Mouse (Mus musculus) embryonic facial prominence, embryonic 13.5 days (tissue): ENCODE data around the gene Met. TPM values are rescaled to one million over a fixed set of nuclear protein-coding genes. Genes with fewer than 3 reads are reported as not detected.
A peak's percentile ranks its signal among the peaks of the same experiment; 100 is the strongest.

ENCODE experiments used
- ATAC-seq: fragments of 200-750 bp; cut with Nextera tagmentation; 2 replicates; pipeline ENCODE4 v1.8.0; 2017; ENCODE audit warnings: low read depth; ENCODE audit not compliant: insufficient number of reproducible peaks, insufficient read depth, low FRiP score, low TSS enrichment
- H3K27ac ChIP-seq: fragments of 300-500 bp; sonication (generic); 2 replicates; pipeline ENCODE4 v1.5.1; 2015; ENCODE audit warnings: moderate library complexity, mild to moderate bottlenecking, inconsistent platforms
- H3K27me3 ChIP-seq: fragments of 300-500 bp; sonication (generic); 2 replicates; pipeline ENCODE4 v1.6.1; 2015; ENCODE audit warnings: mild to moderate bottlenecking, inconsistent platforms
- H3K36me3 ChIP-seq: fragments of 300-500 bp; sonication (generic); 2 replicates; pipeline ENCODE4 v1.6.1; 2015; ENCODE audit warnings: mild to moderate bottlenecking, inconsistent platforms
- H3K4me1 ChIP-seq: fragments of 300-500 bp; sonication (generic); 2 replicates; pipeline ENCODE4 v1.6.1; 2015; ENCODE audit warnings: inconsistent platforms
- H3K4me2 ChIP-seq: fragments of 300-500 bp; sonication (generic); 2 replicates; pipeline ENCODE4 v1.6.1; 2015; ENCODE audit warnings: moderate library complexity, mild to moderate bottlenecking, inconsistent platforms
- H3K4me3 ChIP-seq: fragments of 300-500 bp; sonication (generic); 2 replicates; pipeline ENCODE4 v1.5.1; 2015; ENCODE audit warnings: mild to moderate bottlenecking, inconsistent platforms
- H3K9ac ChIP-seq: fragments of 300-500 bp; sonication (generic); 2 replicates; pipeline ENCODE4 v1.6.1; 2015; ENCODE audit warnings: mild to moderate bottlenecking, inconsistent platforms
- H3K9me3 ChIP-seq: fragments of 300-500 bp; sonication (generic); 2 replicates; pipeline ENCODE4 v1.6.1; 2016; ENCODE audit warnings: inconsistent platforms
- WGBS: fragments of 180-500 bp; shearing (Covaris S2); methylation state at CpG from one replicate; pipeline ENCODE4 v1.1.7; 2015; ENCODE audit warnings: mixed read lengths; 5-methylcytosine and 5-hydroxymethylcytosine counted together
- polyA plus RNA-seq: library from polyadenylated mRNA; unstranded; fragments of >200 nt; fragmentation: Nextera tagmentation; extraction: Ambion mirVana; gene quantifications from 2 replicates; pipeline ENCODE4 v1.2.1, GENCODE M21; 2015

Met gene
- polyA plus RNA-seq, 1 experiment from 2014 or later: 3.3 TPM

DNA sequence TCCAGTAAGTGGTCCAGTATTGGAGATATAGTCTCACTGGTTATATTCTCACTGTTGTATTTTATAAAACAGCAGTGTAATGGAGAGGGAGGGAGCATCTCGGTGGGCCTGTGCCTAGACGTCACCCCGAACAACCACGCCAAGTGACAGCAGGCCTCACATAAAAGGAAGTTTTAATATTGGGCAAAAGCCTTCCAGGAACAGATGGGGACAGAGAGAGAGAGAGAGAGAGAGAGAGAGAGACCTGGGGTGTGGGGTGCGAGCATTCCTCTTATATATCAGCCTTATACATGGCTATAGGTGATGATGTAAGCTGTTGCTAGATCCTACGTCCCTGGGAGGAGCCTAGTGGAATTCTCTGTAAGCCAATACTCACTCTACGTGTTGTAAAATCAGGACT, 90.7 kb downstream of the Met start:
- Histone ChIP-seq H3K4me2 (no peak overlapping the region), H3K9ac (no peak overlapping the region), H3K9me3 (no peaks in the 10 kb centered on the region), H3K4me1 (no peaks in the 10 kb centered on the region), H3K27ac (no peak overlapping the region), H3K4me3 (no peak overlapping the region), H3K36me3 (no peaks in the 10 kb centered on the region), H3K27me3 (no peaks in the 10 kb centered on the region)
- no peak for ATAC-seq
- WGBS: 86% methylated on average over 7 of the region's 7 CpGs

DNA sequence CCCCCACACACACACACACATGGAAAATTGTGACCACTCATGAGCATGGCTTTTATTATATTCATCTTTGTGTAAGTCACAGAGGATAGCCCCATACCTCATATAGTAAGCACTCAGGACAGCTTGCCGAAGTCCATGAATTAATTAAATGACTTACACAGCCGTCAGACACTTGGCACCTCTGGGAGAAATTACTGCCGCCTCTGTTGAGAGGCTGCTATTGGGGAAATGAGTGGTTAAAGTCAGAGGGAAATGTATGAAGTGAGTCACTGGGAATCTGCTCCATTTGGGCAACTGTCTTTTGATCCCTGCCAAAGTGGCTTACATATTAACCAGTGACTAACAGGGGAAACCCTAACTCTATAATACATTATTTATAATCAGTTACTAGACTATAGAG, 91.2 kb downstream of the Met start:
- no peaks in the 10 kb centered on the region for H3K36me3 ChIP-seq
- whole genome bisulfite sequencing: 68% methylated on average over 3 of the region's 3 CpGs
- no peak for ATAC-seq

DNA sequence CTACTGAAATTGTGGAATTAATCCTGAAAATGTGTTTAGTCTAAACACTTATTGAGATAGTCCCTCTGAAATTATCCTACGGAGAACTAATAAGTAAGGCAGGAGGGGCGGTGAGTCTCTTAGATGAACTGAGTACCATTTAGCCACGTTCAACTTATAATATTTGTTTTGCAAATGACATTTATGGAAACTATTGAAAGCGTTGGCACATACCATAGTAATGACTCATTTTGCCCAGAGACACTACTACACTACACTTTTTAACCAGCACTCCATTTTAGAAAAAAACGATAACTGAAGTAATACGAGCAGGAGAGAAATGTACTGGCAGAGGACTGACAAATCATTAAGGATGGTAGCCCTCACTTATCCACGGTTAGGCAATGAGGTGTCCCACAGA, 92.1 kb downstream of the Met start:
- 77% methylated on average over 7 of the region's 7 CpGs for WGBS
- no peak overlapping the region for H3K4me2 ChIP-seq

More for the DNA sequence above, 91.2 kb downstream of the Met start:
- Histone ChIP-seq H3K9me3 (no peaks in the 10 kb centered on the region), H3K4me3 (no peak overlapping the region), H3K27me3 (no peaks in the 10 kb centered on the region), H3K4me2 (no peak overlapping the region), H3K9ac (no peak overlapping the region), H3K27ac (no peak overlapping the region), H3K4me1 (no peaks in the 10 kb centered on the region)

DNA sequence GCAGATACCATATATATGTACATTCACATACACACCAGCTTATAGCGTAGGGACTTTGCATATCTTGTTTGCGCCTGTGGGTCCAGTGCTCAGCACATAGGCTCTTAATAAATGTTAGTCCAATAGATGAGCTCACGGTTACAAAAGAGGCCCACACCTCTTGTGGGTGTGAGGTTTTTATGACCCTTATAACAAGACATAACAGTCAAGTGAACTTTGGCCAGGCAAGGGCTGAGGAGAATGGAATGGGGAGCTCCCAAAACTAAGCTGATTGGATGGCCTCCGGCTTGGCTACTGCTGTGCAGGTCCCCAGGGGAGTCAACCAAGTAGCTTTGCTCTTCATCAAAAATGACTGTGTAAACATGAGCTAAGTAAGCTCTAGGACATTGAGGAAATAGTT, 96.1 kb downstream of the Met start:
- Histone ChIP-seq H3K9me3 (no peaks in the 10 kb centered on the region), H3K9ac (no peak overlapping the region), H3K4me3 (no peak overlapping the region), H3K27me3 (no peaks in the 10 kb centered on the region), H3K4me1 (peaks cover 11% of the 10 kb centered on the region), H3K27ac (no peak overlapping the region), H3K36me3 (no peaks in the 10 kb centered on the region), H3K4me2 (no peak overlapping the region)
- WGBS: 79% methylated on average over 4 of the region's 4 CpGs
- ATAC-seq: no peak

More for the DNA sequence above, 92.1 kb downstream of the Met start:
- Histone ChIP-seq H3K36me3 (no peaks in the 10 kb centered on the region), H3K9ac (no peak overlapping the region), H3K27me3 (no peaks in the 10 kb centered on the region), H3K27ac (no peak overlapping the region), H3K9me3 (no peaks in the 10 kb centered on the region), H3K4me3 (no peak overlapping the region), H3K4me1 (no peaks in the 10 kb centered on the region)
- ATAC-seq: no peak

DNA sequence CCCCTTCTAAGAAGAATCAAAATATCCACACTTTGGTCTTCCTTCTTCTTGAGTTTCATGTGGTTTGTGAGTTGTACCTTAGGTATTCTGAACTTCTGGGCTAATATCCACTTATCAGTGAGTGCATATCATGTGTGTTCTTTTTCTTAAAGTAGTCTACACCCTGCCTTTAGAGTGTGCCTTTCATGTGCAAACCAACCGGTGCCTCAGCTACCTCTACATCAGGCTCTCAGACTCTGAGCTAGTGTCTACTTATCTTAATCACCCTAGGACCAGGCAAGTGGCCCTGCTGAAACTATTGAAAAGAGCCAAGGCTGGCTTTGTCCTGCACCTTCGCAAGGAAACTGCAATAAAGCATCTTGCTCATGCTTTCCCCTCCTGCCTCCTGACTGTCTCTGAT, 97.7 kb downstream of the Met start:
- Histone ChIP-seq H3K4me3 (no peak overlapping the region), H3K9ac (no peak overlapping the region), H3K36me3 (no peaks in the 10 kb centered on the region), H3K27ac (no peak overlapping the region), H3K27me3 (no peaks in the 10 kb centered on the region), H3K9me3 (no peaks in the 10 kb centered on the region), H3K4me2 (no peak overlapping the region), H3K4me1 (peaks cover 11% of the 10 kb centered on the region)
- ATAC-seq: no peak
- 52% methylated on average over 2 of the region's 2 CpGs for WGBS

DNA sequence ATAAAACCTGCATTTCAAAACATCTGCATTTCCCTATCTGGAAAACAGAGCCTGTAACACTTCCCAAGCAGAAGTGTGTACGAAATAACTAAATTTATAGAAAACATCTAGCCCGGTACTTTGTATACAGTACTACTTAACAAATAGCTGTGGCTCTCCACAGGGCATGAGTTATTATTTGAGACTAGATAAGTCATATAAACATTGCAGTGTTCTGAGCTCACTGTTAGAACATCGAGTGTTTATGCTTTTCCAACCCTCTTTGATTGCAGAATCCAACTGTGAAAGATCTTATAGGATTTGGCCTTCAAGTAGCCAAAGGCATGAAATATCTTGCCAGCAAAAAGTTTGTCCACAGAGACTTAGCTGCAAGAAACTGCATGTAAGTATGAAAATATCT, 98.3 kb downstream of the Met start:
- Histone ChIP-seq H3K4me1 (peaks cover 11% of the 10 kb centered on the region), H3K27ac (no peak overlapping the region), H3K4me3 (no peak overlapping the region), H3K4me2 (no peak overlapping the region), H3K27me3 (no peaks in the 10 kb centered on the region), H3K9me3 (no peaks in the 10 kb centered on the region), H3K9ac (no peak overlapping the region), H3K36me3 (no peaks in the 10 kb centered on the region)
- 61% methylated on average over 3 of the region's 3 CpGs for WGBS
- no peak for ATAC-seq

DNA sequence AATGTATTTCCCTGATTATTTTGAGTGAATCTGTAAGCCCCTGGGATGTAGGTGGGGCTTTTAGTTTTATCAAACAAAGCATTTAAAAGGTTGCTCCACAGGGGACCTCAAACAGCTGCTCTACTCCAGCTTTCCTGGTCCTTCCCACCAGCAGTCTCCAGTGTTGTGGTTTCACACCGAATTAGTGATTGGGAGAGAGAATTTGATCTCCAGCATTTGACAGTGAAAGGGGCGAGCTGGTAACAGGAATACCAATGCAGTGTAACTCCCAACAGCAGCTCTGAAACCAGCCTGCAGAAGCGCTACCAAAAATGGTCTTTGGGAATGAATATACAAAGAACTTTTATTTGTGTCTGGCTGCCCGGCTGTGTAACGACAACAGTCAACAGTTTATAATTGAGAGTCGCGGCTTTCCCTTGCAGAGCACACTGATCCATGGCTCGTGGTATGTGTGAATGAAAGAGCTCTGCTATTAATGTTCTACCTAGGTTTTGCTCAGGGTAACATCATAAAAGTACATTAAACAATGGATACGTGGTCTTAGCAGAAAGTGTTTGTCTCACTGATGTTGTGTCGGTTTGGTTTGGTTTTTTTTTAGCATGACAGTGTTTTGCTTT, 99.0 kb downstream of the Met start:
- Histone ChIP-seq H3K4me2 (peak overlapping the region; percentile 37), H3K4me3 (no peak overlapping the region)
- 12% methylated on average over 10 of the region's 10 CpGs for WGBS

DNA sequence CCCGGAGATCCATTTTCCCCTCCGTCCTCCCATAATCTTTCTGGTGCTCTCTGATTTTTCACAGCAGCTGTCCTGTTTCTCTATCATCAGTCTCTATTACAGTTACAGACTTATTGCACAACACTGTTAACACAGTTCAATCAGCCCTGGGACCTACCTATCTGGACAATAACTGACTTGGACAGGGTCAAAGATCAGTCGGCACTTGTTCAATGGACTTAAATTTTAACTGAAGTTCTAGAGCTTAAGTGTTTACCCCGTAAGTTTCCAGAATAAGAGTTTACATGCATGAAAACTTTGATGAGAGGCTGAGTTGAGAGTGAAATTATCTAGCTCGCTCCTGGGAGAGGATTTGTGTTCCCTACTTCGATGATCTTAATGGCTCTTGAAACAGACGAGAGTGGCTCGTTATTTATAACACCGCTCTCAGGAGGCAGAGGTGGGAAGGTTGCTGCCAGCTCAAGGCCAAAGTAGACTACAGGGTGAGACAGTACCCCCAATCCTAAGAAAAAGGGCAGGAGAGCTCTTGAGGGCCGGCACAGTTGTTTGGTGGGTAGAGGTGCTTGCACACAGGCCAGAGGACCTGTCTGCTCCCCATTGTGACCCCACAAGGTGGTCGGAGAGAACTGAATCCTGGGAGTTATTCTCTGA, 105.2 kb downstream of the Met start:
- no peak overlapping the region for H3K4me3 ChIP-seq
- H3K27me3 ChIP-seq: no peaks in the 10 kb centered on the region
- H3K9ac ChIP-seq: no peak overlapping the region
- no peaks in the 10 kb centered on the region for H3K9me3 ChIP-seq
- H3K4me1 ChIP-seq: no peaks in the 10 kb centered on the region
- H3K4me2 ChIP-seq: no peak overlapping the region
- 88% methylated on average over 11 of the region's 11 CpGs for WGBS
- no peaks in the 10 kb centered on the region for H3K36me3 ChIP-seq
- no peak for ATAC-seq
- H3K27ac ChIP-seq: no peak overlapping the region

More for the DNA sequence above, 99.0 kb downstream of the Met start:
- ATAC-seq: no peak
- no peak overlapping the region for H3K9ac ChIP-seq
- H3K9me3 ChIP-seq: no peaks in the 10 kb centered on the region
- H3K36me3 ChIP-seq: no peaks in the 10 kb centered on the region
- H3K27me3 ChIP-seq: no peaks in the 10 kb centered on the region
- 0 out of 2 replicates have a peak overlapping the region, but pooled peaks have one; percentile 34 for H3K27ac ChIP-seq
- peaks cover 11% of the 10 kb centered on the region for H3K4me1 ChIP-seq

DNA sequence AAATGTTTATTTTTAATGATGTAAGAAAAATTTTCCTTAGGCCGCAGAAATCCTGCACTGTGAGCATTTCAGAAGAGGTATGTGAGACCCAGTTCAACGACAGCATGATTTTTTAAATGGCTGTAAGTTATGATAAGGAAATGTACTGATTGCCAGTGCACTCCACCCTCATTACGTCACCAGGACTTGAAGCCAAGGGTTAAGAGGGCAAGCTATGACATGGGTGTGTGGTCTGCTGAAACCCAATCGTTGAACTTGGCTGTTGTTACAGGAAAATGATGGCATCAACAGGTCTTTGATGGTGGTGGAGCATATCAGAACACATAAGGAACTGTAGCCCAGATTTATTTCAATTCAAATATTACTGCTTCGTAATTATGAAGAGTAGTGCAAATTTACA, 109.6 kb downstream of the Met start:
- H3K27ac ChIP-seq: no peak overlapping the region
- no peaks in the 10 kb centered on the region for H3K9me3 ChIP-seq
- H3K36me3 ChIP-seq: 0 out of 2 replicates have a peak, but pooled peaks cover 2% of the 10 kb centered on the region
- 71% methylated on average over 5 of the region's 5 CpGs for WGBS
- ATAC-seq: no peak
- no peak overlapping the region for H3K4me2 ChIP-seq
- H3K4me1 ChIP-seq: no peaks in the 10 kb centered on the region
- H3K27me3 ChIP-seq: no peaks in the 10 kb centered on the region
- H3K4me3 ChIP-seq: no peak overlapping the region
- no peak overlapping the region for H3K9ac ChIP-seq

DNA sequence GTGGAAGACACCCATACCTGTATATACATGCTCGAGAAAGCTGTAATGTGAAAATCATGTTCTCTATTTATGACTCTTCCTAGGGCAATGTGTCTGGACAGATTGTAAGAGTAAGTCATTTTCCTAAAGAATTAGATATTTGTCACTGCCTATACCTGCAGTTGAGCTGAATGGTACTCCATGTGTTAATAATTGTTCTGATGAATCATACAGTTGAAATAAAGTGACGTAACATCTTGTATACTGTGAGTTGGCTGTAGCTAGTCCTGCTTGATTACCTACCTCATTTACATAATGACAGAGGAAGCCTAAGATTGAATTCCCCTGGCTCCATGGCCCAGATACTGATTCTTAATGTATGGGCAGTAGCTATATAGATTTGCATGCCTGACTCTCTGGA, 110.1 kb downstream of the Met start:
- 66% methylated on average over 2 of the region's 2 CpGs for WGBS
- Histone ChIP-seq H3K4me2 (no peak overlapping the region), H3K9ac (no peak overlapping the region), H3K4me1 (no peaks in the 10 kb centered on the region), H3K27me3 (no peaks in the 10 kb centered on the region), H3K36me3 (0 out of 2 replicates have a peak, but pooled peaks cover 2% of the 10 kb centered on the region), H3K4me3 (no peak overlapping the region), H3K27ac (no peak overlapping the region), H3K9me3 (no peaks in the 10 kb centered on the region)
- ATAC-seq: no peak

DNA sequence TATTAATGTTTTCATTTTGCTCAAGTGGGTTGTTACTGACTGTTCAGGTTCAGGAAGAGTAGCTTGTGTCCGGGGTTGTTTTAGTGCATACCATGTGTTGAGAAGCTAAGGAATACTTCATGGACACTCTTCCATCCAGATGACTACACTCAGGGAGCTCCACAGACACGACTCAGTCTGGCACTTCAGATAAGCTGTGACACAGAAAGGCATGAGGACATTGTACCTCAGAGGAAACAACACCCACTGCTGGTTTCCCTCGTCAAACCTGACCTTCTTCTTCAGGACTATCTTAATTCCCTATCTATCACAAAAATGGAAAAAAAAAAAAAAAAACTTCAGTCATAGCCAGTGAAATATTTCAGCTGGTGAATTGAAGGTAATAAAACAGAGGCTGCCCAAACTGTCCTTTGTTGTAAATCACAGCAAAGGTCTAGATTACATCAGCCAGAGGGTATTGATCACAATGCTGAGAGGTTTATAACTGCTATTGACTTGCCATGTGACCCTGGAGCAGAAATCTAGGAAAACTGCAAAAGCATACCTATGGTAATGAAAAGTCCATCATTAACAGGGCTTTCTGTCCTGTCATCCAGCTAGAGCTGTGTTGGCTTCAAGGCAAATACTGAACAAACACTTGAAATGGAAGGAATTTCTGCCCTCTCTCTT, 114.6 kb downstream of the Met start:
- no peaks in the 10 kb centered on the region for H3K27me3 ChIP-seq
- H3K36me3 ChIP-seq: 0 out of 2 replicates have a peak, but pooled peaks cover 2% of the 10 kb centered on the region
- H3K4me2 ChIP-seq: no peak overlapping the region
- no peaks in the 10 kb centered on the region for H3K4me1 ChIP-seq
- H3K4me3 ChIP-seq: no peak overlapping the region
- H3K27ac ChIP-seq: no peak overlapping the region
- no peak overlapping the region for H3K9ac ChIP-seq
- 68% methylated on average over 3 of the region's 3 CpGs for WGBS
- H3K9me3 ChIP-seq: no peaks in the 10 kb centered on the region
- ATAC-seq: no peak

DNA sequence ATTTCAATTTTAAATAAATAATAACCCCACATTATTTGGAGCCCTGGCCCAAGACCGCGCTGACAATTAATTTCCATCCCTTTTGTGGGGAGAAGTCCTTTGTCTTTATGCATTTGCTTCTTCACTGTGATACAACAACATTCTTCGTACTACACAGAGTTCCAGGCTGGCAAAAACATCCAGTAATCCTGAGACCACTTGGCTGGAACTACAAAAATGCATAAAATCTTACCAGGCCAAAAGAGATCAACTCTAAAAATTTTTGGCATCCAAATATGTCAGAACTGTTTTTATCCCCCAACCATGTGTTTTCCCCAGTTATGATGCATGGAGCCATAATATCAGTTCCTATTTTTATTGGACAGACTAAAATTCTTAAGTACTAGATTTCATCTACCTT, 116.7 kb downstream of the Met start:
- Histone ChIP-seq H3K36me3 (no peaks in the 10 kb centered on the region), H3K4me1 (no peaks in the 10 kb centered on the region), H3K9me3 (no peaks in the 10 kb centered on the region), H3K9ac (no peak overlapping the region), H3K4me2 (no peak overlapping the region), H3K27ac (no peak overlapping the region), H3K27me3 (no peaks in the 10 kb centered on the region), H3K4me3 (no peak overlapping the region)
- ATAC-seq: no peak
- WGBS: 71% methylated on average over 3 of the region's 3 CpGs
